Mouse (Mus musculus) Patski (cell line): ENCODE results near the gene Slc38a11. TPM values are rescaled to one million over a fixed set of nuclear protein-coding genes. Genes with fewer than 3 reads are reported as not detected.
A peak's percentile ranks its signal among the peaks of the same experiment; 100 is the strongest.

Experiments used
- ATAC-seq: fragments of 100-300 bp; one replicate; pipeline ENCODE4 v1.8.0; 2021
- CTCF ChIA-PET: fragments of 350-600 bp; sonication (Branson Sonifier 250); formaldehyde crosslinking; loops from one replicate; lab custom pipeline; 2022; ENCODE audit warnings: inconsistent platforms; lab: Charles Lee
- POLR2A ChIA-PET: fragments of 350-600 bp; sonication (Branson Sonifier 250); formaldehyde crosslinking; loops from one replicate; lab custom pipeline; 2022; ENCODE audit warnings: antibody characterized with exemption, inconsistent platforms; lab: Charles Lee
- DNase-seq: peaks from one replicate; pipeline ENCODE4 v3.0.0-alpha.2; 2011; ENCODE audit warnings: low read depth, low spot score
- H3K27me3 ChIP-seq: fragments of 371-371 bp; one replicate; pipeline ENCODE4 v1.5.1; 2021
- CTCF ChIP-seq: fragments of 100-300 bp; IDR thresholded peaks from one replicate; pipeline ENCODE4 v1.5.1; 2021
- in situ Hi-C: fragments of 300-500 bp; cut with MboI; formaldehyde crosslinking; loops from 3 replicates; pipeline ENCODE4 v1.11.1; 2018; ENCODE audit warnings: low pct_unique_long_range_greater_than_20kb, mixed read lengths
- polyA plus RNA-seq: library from polyadenylated mRNA; unstranded; gene quantifications from one replicate; pipeline ENCODE4 v1.2.3, GENCODE M21; 2021

Gene Slc38a11
- not detected for polyA plus RNA-seq

DNA sequence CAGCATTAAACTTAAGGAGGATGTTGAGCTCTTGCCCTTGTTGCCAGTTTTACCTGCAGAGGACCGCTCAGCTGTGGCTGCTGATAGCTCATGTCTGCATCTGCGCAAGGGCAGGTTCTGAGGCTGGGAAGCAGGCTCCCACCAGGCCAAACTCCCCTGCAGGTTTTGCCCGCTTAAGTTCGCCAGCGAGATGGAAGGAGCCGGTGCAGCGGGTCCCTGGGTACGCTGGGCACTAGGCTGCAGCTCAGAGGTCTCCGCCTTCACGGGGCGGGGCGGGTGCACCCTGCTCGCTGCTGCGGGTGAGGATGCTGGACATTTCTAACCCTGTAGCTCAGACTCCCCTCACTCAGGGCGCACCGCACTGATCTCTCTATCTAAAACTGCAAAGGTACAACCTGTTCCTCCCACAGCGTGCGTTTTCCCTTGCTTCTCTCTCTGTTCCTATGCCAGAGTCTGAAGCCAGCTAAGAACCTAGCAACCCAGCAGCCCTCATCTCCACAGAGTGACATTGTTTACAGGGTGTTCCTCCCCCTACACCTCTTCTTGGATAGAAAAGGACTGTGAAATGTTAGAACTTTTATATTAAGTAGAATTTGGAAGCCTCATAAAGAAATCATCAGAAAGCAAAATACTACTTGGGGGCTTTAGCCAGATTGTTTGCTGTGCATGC is at the start of gene Slc38a11:
Slc38a11 (minus strand) TSS at position 207 of the 670 bp plus-strand sequence.
- in situ Hi-C loops = no loop called here

DNA sequence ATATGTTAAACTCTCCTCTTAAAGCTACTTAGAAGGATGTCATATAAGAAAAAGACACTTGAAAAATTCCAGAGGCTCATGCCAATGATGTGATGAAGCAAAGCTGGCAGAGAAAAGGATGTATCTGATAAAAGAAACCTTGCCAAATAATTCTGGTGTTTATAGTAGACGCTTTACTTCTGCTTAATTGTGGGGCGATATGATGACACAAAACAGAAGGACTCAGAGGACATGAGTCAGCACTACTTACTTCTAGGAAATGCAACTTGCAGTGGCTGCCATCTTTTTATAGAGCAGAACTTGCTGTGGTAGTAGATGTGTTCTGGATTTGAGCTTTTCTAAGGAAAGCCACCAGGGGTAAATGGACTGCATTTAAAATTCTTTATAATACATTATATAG is 43.3 kb upstream of the Slc38a11 start:
- ATAC-seq (no peak), DNase-seq (no peak)
- H3K27me3 ChIP-seq = peaks cover 3% of the 10 kb centered on the region
- ChIA-PET POLR2A (no interaction called here), CTCF (interaction anchor here (1.2 kb wide), 1 partner anchor 160 kb away, joined by 3 read pairs; the partner anchor contains the start of gene Scn3a)
- no peak for TF ChIP-seq CTCF
- in situ Hi-C loops = no loop called here

More for the DNA sequence above, at the start of gene Slc38a11:
- POLR2A ChIA-PET = no interaction called here
- ATAC-seq = no peak
- CTCF ChIA-PET = interaction anchor here (1.6 kb wide), 1 partner anchor 14 kb away, joined by 3 read pairs; no protein-coding TSS in a partner anchor
- DNase-seq = no peak
- peaks cover 55% of the 10 kb centered on the region for H3K27me3 ChIP-seq
- TF ChIP-seq CTCF = no peak

GRCm38 (mm10) chr2:65405407-65405806 is 41.6 kb upstream of the Slc38a11 start:
- ATAC-seq = no peak
- no peak for DNase-seq
- POLR2A ChIA-PET = no interaction called here
- CTCF ChIA-PET = interaction anchor here (1.3 to 1.7 kb wide), 2 partner anchors 8 to 9 kb away, joined by 3 to 4 read pairs; no protein-coding TSS in a partner anchor
- H3K27me3 ChIP-seq = peaks cover 3% of the 10 kb centered on the region
- no peak for TF ChIP-seq CTCF
- in situ Hi-C loops = no loop called here

- in situ Hi-C loops = no loop called here
- POLR2A ChIA-PET = no interaction called here
- peaks cover 18% of the 10 kb centered on the region for H3K27me3 ChIP-seq
- no peak for TF ChIP-seq CTCF
- ATAC-seq = no peak
- DNase-seq = no peak
- CTCF ChIA-PET = interaction anchor here (1.0 kb wide), 1 partner anchor 33 kb away, joined by 3 read pairs; no protein-coding TSS in a partner anchor
Observed at GRCm38 (mm10) chr2:65402001-65402400, 38.2 kb upstream of the Slc38a11 start.

- DNase-seq (no peak), ATAC-seq (no peak)
- in situ Hi-C loops = loop anchor here (25.0 kb wide), 1 partner anchor 1012 kb away; no protein-coding TSS in a partner anchor
- ChIA-PET POLR2A (no interaction called here), CTCF (interaction anchor here (1.0 to 1.4 kb wide), 2 partner anchors 11 to 14 kb away, joined by 3 to 4 read pairs; no protein-coding TSS in a partner anchor)
- peaks cover 19% of the 10 kb centered on the region for H3K27me3 ChIP-seq
- no peak for TF ChIP-seq CTCF
Observed at GRCm38 (mm10) chr2:65399938-65400337, 36.1 kb upstream of the Slc38a11 start.

GRCm38 (mm10) chr2:65396128-65396527 is 32.3 kb upstream of the Slc38a11 start:
- DNase-seq (no peak), ATAC-seq (peak; percentile 83)
- in situ Hi-C loops = loop anchor here (25.0 kb wide), 1 partner anchor 1016 kb away; no protein-coding TSS in a partner anchor
- CTCF ChIA-PET = interaction anchor here (0.7 to 2.4 kb wide), 7 partner anchors 9 to 173 kb away, joined by 3 to 10 read pairs (median 5); no protein-coding TSS in a partner anchor
- POLR2A ChIA-PET = no interaction called here
- peaks cover 34% of the 10 kb centered on the region for H3K27me3 ChIP-seq
- TF ChIP-seq CTCF = peak; percentile 54

DNA sequence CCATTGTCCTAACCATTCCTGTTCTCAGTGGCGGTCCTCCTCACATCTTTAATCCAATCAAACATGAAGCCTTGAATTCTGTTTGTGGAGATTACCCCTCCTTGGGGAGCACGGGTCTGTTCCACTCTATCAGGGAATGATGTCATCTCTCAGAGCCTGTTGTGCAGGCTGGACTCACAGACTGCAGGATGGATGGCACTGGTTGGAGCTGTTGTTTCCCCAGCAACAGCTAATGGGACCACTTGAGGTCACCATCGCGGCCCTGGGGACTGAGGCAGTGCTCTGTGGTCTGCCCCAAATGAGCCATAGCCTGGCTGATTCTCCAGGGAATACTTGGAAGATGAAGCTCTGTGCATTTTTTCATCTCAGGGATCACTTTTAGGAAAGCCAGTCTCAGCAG is 29.2 kb upstream of the Slc38a11 start:
- ChIA-PET CTCF (interaction anchor here (0.7 kb wide), 1 partner anchor 13 kb away, joined by 3 read pairs; no protein-coding TSS in a partner anchor), POLR2A (no interaction called here)
- DNase-seq = no peak
- TF ChIP-seq CTCF = no peak
- H3K27me3 ChIP-seq = peaks cover 42% of the 10 kb centered on the region
- ATAC-seq = no peak
- in situ Hi-C loops = loop anchor here (25.0 kb wide), 1 partner anchor 1019 kb away; no protein-coding TSS in a partner anchor

DNA sequence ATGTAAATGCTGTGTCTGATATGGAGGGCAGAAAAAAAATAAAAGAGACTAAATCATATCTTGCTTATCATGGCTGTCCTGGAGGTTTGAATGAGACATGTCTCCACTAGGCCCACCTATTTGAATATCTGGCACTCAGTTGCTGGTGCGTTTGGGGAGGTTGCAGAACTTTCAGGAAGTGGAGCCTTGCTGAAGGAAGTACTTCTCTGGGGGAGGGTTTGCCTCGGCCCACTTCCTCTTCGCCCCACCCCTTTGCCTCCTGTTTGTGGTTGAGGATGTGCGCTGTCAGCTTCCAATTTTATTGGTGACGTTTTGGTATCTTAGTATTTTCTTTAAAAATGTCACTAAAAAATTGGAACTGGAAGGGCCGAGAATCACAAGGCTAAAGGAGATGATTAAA is 27.5 kb upstream of the Slc38a11 start:
- H3K27me3 ChIP-seq = peaks cover 50% of the 10 kb centered on the region
- CTCF ChIA-PET = no interaction called here
- no peak for TF ChIP-seq CTCF
- DNase-seq = no peak
- no peak for ATAC-seq
- POLR2A ChIA-PET = interaction anchor here (0.7 kb wide), 1 partner anchor 231 kb away, joined by 3 read pairs; no protein-coding TSS in a partner anchor
- in situ Hi-C loops = loop anchor here (25.0 kb wide), 1 partner anchor 1021 kb away; no protein-coding TSS in a partner anchor

GRCm38 (mm10) chr2:65384815-65385214 is 21.0 kb upstream of the Slc38a11 start:
- TF ChIP-seq CTCF = no peak
- DNase-seq (no peak), ATAC-seq (no peak)
- in situ Hi-C loops = loop anchor here (25.0 kb wide), 1 partner anchor 1027 kb away; no protein-coding TSS in a partner anchor
- peaks cover 68% of the 10 kb centered on the region for H3K27me3 ChIP-seq
- ChIA-PET POLR2A (no interaction called here), CTCF (interaction anchor here (1.1 kb wide), 1 partner anchor 24 kb away, joined by 3 read pairs; no protein-coding TSS in a partner anchor)

DNA sequence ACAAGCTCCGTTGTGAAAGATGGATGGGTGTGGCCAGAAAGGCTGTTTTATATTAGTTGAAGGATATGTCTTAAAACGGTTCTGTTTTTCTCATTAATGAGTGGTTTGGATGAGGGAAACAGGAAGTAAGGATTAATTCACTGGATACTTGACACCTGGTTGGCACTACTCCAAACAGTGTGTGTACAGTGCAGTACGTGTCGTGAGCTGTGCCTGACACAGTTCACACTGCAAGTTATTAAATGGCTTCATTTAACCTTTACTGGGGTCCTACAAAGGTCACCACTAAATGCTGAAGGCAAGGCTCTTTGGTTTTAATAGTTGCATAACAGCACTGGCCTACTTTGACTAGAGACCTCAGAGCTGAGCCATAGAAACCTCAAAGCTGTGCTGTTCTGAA is 18.7 kb upstream of the Slc38a11 start:
- ChIA-PET POLR2A (interaction anchor here (0.5 kb wide), 1 partner anchor 94 kb away, joined by 4 read pairs; no protein-coding TSS in a partner anchor), CTCF (no interaction called here)
- TF ChIP-seq CTCF = no peak
- ATAC-seq (no peak), DNase-seq (no peak)
- in situ Hi-C loops = loop anchor here (25.0 kb wide), 1 partner anchor 1030 kb away; no protein-coding TSS in a partner anchor
- H3K27me3 ChIP-seq = peaks cover 59% of the 10 kb centered on the region
